Mouse (Mus musculus) neural tube, embryonic 12.5 days (tissue): ENCODE results near the gene Mitf. TPM values are rescaled to one million over a fixed set of nuclear protein-coding genes. Genes with fewer than 3 reads are reported as not detected.

Source experiments
- ATAC-seq: fragments of 200-750 bp; cut with Nextera tagmentation; 2 replicates; pipeline ENCODE4 v1.8.0; 2017; ENCODE audit warnings: low read depth, mild to moderate bottlenecking, moderate TSS enrichment, moderate library complexity; ENCODE audit not compliant: low FRiP score
- H3K27ac ChIP-seq: fragments of 300-500 bp; sonication (generic); 2 replicates; pipeline ENCODE4 v1.5.1; 2016
- H3K27me3 ChIP-seq: fragments of 300-500 bp; sonication (generic); replicated peaks from 2 replicates; pipeline ENCODE4 v1.6.1; 2016; ENCODE audit warnings: mild to moderate bottlenecking
- H3K36me3 ChIP-seq: fragments of 300-500 bp; sonication (generic); 2 replicates; pipeline ENCODE4 v1.6.1; 2016; ENCODE audit warnings: mild to moderate bottlenecking
- H3K4me1 ChIP-seq: fragments of 300-500 bp; sonication (generic); 2 replicates; pipeline ENCODE4 v1.6.1; 2016
- H3K4me2 ChIP-seq: fragments of 300-500 bp; sonication (generic); replicated peaks from 2 replicates; pipeline ENCODE4 v1.6.1; 2016; ENCODE audit warnings: mild to moderate bottlenecking
- H3K4me3 ChIP-seq: fragments of 300-500 bp; sonication (generic); 2 replicates; pipeline ENCODE4 v1.5.1; 2016
- H3K9ac ChIP-seq: fragments of 300-500 bp; sonication (generic); 2 replicates; pipeline ENCODE4 v1.6.1; 2016; ENCODE audit warnings: mild to moderate bottlenecking
- H3K9me3 ChIP-seq: fragments of 300-500 bp; sonication (generic); 2 replicates; pipeline ENCODE4 v1.6.1; 2016; ENCODE audit warnings: mild to moderate bottlenecking
- WGBS: fragments of 180-500 bp; shearing (Covaris S2); methylation state at CpG from one replicate; pipeline ENCODE4 v1.1.7; 2016; 5-methylcytosine and 5-hydroxymethylcytosine counted together
- polyA plus RNA-seq: library from polyadenylated mRNA; unstranded; fragments of >200 nt; fragmentation: Nextera tagmentation; extraction: Ambion mirVana; gene quantifications from 2 replicates; pipeline ENCODE4 v1.2.1, GENCODE M21; 2016

Gene Mitf
- polyA plus RNA-seq, 1 experiment from 2014 or later = 0.87 TPM

GRCm38 (mm10) chr6:97961776-97962175 lies 154.9 kb downstream of the Mitf start:
- H3K27me3 ChIP-seq = no peaks in the 10 kb centered on the region
- H3K4me2 ChIP-seq = no peak overlapping the region
- no peak overlapping the region for H3K4me3 ChIP-seq
- no peaks in the 10 kb centered on the region for H3K9me3 ChIP-seq
- no peak overlapping the region for H3K27ac ChIP-seq
- no peak for ATAC-seq
- no peak overlapping the region for H3K9ac ChIP-seq
- no peaks in the 10 kb centered on the region for H3K36me3 ChIP-seq
- H3K4me1 ChIP-seq = no peaks in the 10 kb centered on the region
- WGBS = 35% methylated on average over 2 of the region's 2 CpGs

GRCm38 (mm10) chr6:97962311-97962710 lies 155.5 kb downstream of the Mitf start:
- H3K9ac ChIP-seq = no peak overlapping the region
- H3K4me3 ChIP-seq = no peak overlapping the region
- 93% methylated on average over 1 of the region's 1 CpGs for WGBS
- ATAC-seq = no peak
- H3K27me3 ChIP-seq = no peaks in the 10 kb centered on the region
- no peak overlapping the region for H3K27ac ChIP-seq
- H3K4me1 ChIP-seq = no peaks in the 10 kb centered on the region
- no peaks in the 10 kb centered on the region for H3K9me3 ChIP-seq
- H3K4me2 ChIP-seq = no peak overlapping the region
- no peaks in the 10 kb centered on the region for H3K36me3 ChIP-seq

- 72% methylated on average over 3 of the region's 3 CpGs for WGBS
- Histone ChIP-seq H3K4me1 (no peaks in the 10 kb centered on the region), H3K27ac (no peak overlapping the region), H3K27me3 (no peaks in the 10 kb centered on the region), H3K36me3 (no peaks in the 10 kb centered on the region), H3K4me2 (no peak overlapping the region), H3K9me3 (no peaks in the 10 kb centered on the region), H3K9ac (no peak overlapping the region), H3K4me3 (no peak overlapping the region)
- no peak for ATAC-seq
These were observed 157.9 kb downstream of the Mitf start for GRCm38 (mm10) chr6:97964750-97965149.

- whole genome bisulfite sequencing = 54% methylated on average over 9 of the region's 9 CpGs
- H3K27me3 ChIP-seq = no peaks in the 10 kb centered on the region
- H3K27ac ChIP-seq = no peak overlapping the region
- H3K9me3 ChIP-seq = no peaks in the 10 kb centered on the region
- no peak overlapping the region for H3K9ac ChIP-seq
- ATAC-seq = no peak
- no peak overlapping the region for H3K4me2 ChIP-seq
- no peak overlapping the region for H3K4me3 ChIP-seq
- no peaks in the 10 kb centered on the region for H3K36me3 ChIP-seq
- H3K4me1 ChIP-seq = no peaks in the 10 kb centered on the region
These were observed 174.8 kb downstream of the Mitf start for GRCm38 (mm10) chr6:97981668-97982067.

GRCm38 (mm10) chr6:97985658-97986057 lies 178.8 kb downstream of the Mitf start:
- no peak overlapping the region for H3K9ac ChIP-seq
- H3K36me3 ChIP-seq = no peaks in the 10 kb centered on the region
- H3K9me3 ChIP-seq = no peaks in the 10 kb centered on the region
- no peak overlapping the region for H3K27ac ChIP-seq
- no peak overlapping the region for H3K4me3 ChIP-seq
- ATAC-seq = no peak
- H3K27me3 ChIP-seq = no peaks in the 10 kb centered on the region
- WGBS = 76% methylated on average over 9 of the region's 9 CpGs
- H3K4me2 ChIP-seq = no peak overlapping the region
- H3K4me1 ChIP-seq = no peaks in the 10 kb centered on the region

- Histone ChIP-seq H3K4me1 (no peaks in the 10 kb centered on the region), H3K36me3 (no peaks in the 10 kb centered on the region), H3K27ac (no peak overlapping the region), H3K4me3 (no peak overlapping the region), H3K9ac (no peak overlapping the region), H3K4me2 (no peak overlapping the region), H3K9me3 (no peaks in the 10 kb centered on the region), H3K27me3 (no peaks in the 10 kb centered on the region)
- no peak for ATAC-seq
- WGBS = 86% methylated on average over 3 of the region's 3 CpGs
These were observed 179.6 kb downstream of the Mitf start for GRCm38 (mm10) chr6:97986417-97986816.

GRCm38 (mm10) chr6:97993507-97993906 lies 186.7 kb downstream of the Mitf start:
- Histone ChIP-seq H3K36me3 (no peaks in the 10 kb centered on the region), H3K4me3 (no peak overlapping the region), H3K4me2 (no peak overlapping the region), H3K9ac (no peak overlapping the region), H3K9me3 (no peaks in the 10 kb centered on the region), H3K4me1 (no peaks in the 10 kb centered on the region), H3K27ac (no peak overlapping the region), H3K27me3 (no peaks in the 10 kb centered on the region)
- WGBS = 93% methylated on average over 12 of the region's 12 CpGs
- no peak for ATAC-seq

GRCm38 (mm10) chr6:97995606-97996307 lies 188.9 kb downstream of the Mitf start:
- no peaks in the 10 kb centered on the region for H3K9me3 ChIP-seq
- H3K9ac ChIP-seq = no peak overlapping the region
- WGBS = 58% methylated on average over 11 of the region's 11 CpGs
- no peak for ATAC-seq
- H3K36me3 ChIP-seq = no peaks in the 10 kb centered on the region
- H3K4me3 ChIP-seq = no peak overlapping the region
- H3K27me3 ChIP-seq = no peaks in the 10 kb centered on the region
- H3K4me1 ChIP-seq = no peaks in the 10 kb centered on the region
- no peak overlapping the region for H3K27ac ChIP-seq
- H3K4me2 ChIP-seq = no peak overlapping the region

GRCm38 (mm10) chr6:98001551-98001950 lies 194.7 kb downstream of the Mitf start:
- Histone ChIP-seq H3K27me3 (no peaks in the 10 kb centered on the region), H3K9ac (no peak overlapping the region), H3K36me3 (no peaks in the 10 kb centered on the region), H3K4me3 (no peak overlapping the region), H3K4me1 (no peaks in the 10 kb centered on the region), H3K27ac (no peak overlapping the region), H3K9me3 (no peaks in the 10 kb centered on the region), H3K4me2 (no peak overlapping the region)
- ATAC-seq = no peak
- 45% methylated on average over 4 of the region's 4 CpGs for WGBS

- 22% methylated on average over 3 of the region's 3 CpGs for WGBS
- no peaks in the 10 kb centered on the region for H3K27me3 ChIP-seq
- no peak overlapping the region for H3K9ac ChIP-seq
- H3K4me2 ChIP-seq = no peak overlapping the region
- no peak overlapping the region for H3K27ac ChIP-seq
- no peaks in the 10 kb centered on the region for H3K36me3 ChIP-seq
- no peaks in the 10 kb centered on the region for H3K9me3 ChIP-seq
- no peaks in the 10 kb centered on the region for H3K4me1 ChIP-seq
- H3K4me3 ChIP-seq = no peak overlapping the region
- ATAC-seq = no peak
These were observed 196.3 kb downstream of the Mitf start for GRCm38 (mm10) chr6:98003114-98003513.

GRCm38 (mm10) chr6:98005566-98005965 lies 198.7 kb downstream of the Mitf start:
- Histone ChIP-seq H3K4me2 (no peak overlapping the region), H3K9ac (no peak overlapping the region), H3K27ac (no peak overlapping the region), H3K36me3 (no peaks in the 10 kb centered on the region), H3K9me3 (no peaks in the 10 kb centered on the region), H3K4me1 (no peaks in the 10 kb centered on the region), H3K27me3 (no peaks in the 10 kb centered on the region), H3K4me3 (no peak overlapping the region)
- 76% methylated on average over 1 of the region's 1 CpGs for WGBS
- no peak for ATAC-seq

- Histone ChIP-seq H3K27ac (no peak overlapping the region), H3K27me3 (no peaks in the 10 kb centered on the region), H3K4me1 (no peaks in the 10 kb centered on the region), H3K9me3 (no peaks in the 10 kb centered on the region), H3K4me2 (no peak overlapping the region), H3K4me3 (no peak overlapping the region), H3K9ac (no peak overlapping the region), H3K36me3 (no peaks in the 10 kb centered on the region)
- 83% methylated on average over 5 of the region's 5 CpGs for WGBS
- no peak for ATAC-seq
These were observed 208.2 kb downstream of the Mitf start for GRCm38 (mm10) chr6:98015066-98015465.

GRCm38 (mm10) chr6:98015819-98016218 lies 209.0 kb downstream of the Mitf start:
- Histone ChIP-seq H3K27ac (no peak overlapping the region), H3K4me3 (no peak overlapping the region), H3K27me3 (no peaks in the 10 kb centered on the region), H3K36me3 (no peaks in the 10 kb centered on the region), H3K9me3 (no peaks in the 10 kb centered on the region), H3K4me1 (no peaks in the 10 kb centered on the region), H3K9ac (no peak overlapping the region), H3K4me2 (no peak overlapping the region)
- ATAC-seq = no peak
- 88% methylated on average over 5 of the region's 5 CpGs for WGBS
